Mouse (Mus musculus): ENCODE results near the gene Nsmce4a.

DNA sequence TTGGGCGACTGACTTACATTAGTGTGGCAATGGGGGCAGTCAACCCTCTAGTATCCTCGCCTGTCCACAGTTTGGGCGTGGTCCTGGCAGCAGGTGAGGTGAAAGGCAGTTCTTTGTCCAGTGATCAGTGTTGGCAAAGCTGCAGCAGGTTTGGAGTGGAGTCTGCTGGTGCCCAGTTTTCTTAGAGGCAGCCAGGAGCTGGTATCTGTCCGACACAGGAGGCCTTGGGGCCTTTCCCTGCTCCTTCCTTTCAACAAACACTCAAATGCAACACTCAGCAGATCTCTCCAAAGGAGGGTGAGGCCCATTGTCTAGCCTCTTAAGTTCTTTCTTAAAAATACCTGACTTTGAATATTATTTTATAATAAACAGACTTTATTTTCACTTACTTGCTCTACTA is 14.3 kb downstream of the Nsmce4a start:
- TF ChIP-seq CTCF (IDR thresholded peaks at IDR 0.05; ENCODE audit: low read depth, low read length): no peak
- TF ChIP-seq POLR2A (IDR thresholded peaks at IDR 0.05; ENCODE audit: extremely low read depth, insufficient read depth, low read length): no peak

Measured in liver, adult 2 months (tissue).